Mouse (Mus musculus) forebrain, embryonic 14.5 days (tissue): ENCODE results near the gene Rab3b. TPM values are rescaled to one million over a fixed set of nuclear protein-coding genes. Genes with fewer than 3 reads are reported as not detected.

Experiments
- ATAC-seq: fragments of 200-750 bp; cut with Nextera tagmentation; 2 replicates; pipeline ENCODE4 v1.8.0; 2017; ENCODE audit warnings: mild to moderate bottlenecking, moderate library complexity
- DNase-seq: peaks from one replicate; pipeline ENCODE4 v3.0.0-alpha.2; 2015; ENCODE audit warnings: low spot score
- H3K27ac ChIP-seq: fragments of 300-500 bp; sonication (generic); 2 replicates; pipeline ENCODE4 v1.5.1; 2014; ENCODE audit warnings: low read depth, mild to moderate bottlenecking, control low read depth, low read length, moderate library complexity
- H3K27me3 ChIP-seq: fragments of 300-500 bp; sonication (generic); replicated peaks from 2 replicates; pipeline ENCODE4 v1.6.1; 2014; ENCODE audit warnings: low read length, control low read depth, mixed read lengths; ENCODE audit not compliant: control insufficient read depth, insufficient read depth
- H3K36me3 ChIP-seq: fragments of 300-500 bp; sonication (generic); 2 replicates; pipeline ENCODE4 v1.6.1; 2014; ENCODE audit warnings: low read length, control low read depth; ENCODE audit not compliant: control insufficient read depth, insufficient read depth
- H3K4me1 ChIP-seq: fragments of 300-500 bp; sonication (generic); 2 replicates; pipeline ENCODE4 v1.6.1; 2014; ENCODE audit warnings: antibody characterized with exemption, low read length, control low read depth; ENCODE audit not compliant: control insufficient read depth, insufficient read depth
- H3K4me2 ChIP-seq: fragments of 300-500 bp; sonication (generic); 2 replicates; pipeline ENCODE4 v1.6.1; 2014; ENCODE audit warnings: mild to moderate bottlenecking, control low read depth, low read length
- H3K4me3 ChIP-seq: fragments of 300-500 bp; sonication (generic); 2 replicates; pipeline ENCODE4 v1.5.1; 2014; ENCODE audit warnings: low read depth, low read length, control low read depth
- H3K9ac ChIP-seq: fragments of 300-500 bp; sonication (generic); 2 replicates; pipeline ENCODE4 v1.6.1; 2014; ENCODE audit warnings: mild to moderate bottlenecking, low read length, control low read depth, moderate library complexity
- H3K9me3 ChIP-seq: fragments of 300-500 bp; sonication (generic); replicated peaks from 2 replicates; pipeline ENCODE4 v1.6.1; 2016; ENCODE audit warnings: low read length, control low read depth, mixed read lengths; ENCODE audit not compliant: control insufficient read depth
- WGBS: fragments of 180-500 bp; shearing (Covaris S2); extraction: QIAGEN DNeasy Blood & Tissue Kit; methylation state at CpG from one replicate; pipeline ENCODE4 v1.1.7; 2014; 5-methylcytosine and 5-hydroxymethylcytosine counted together
- polyA plus RNA-seq: library from polyadenylated mRNA; unstranded; fragments of >200 nt; fragmentation: Nextera tagmentation; extraction: Ambion mirVana; gene quantifications from 2 replicates; pipeline ENCODE4 v1.2.1, GENCODE M21; 2014

The Rab3b gene
- polyA plus RNA-seq, 1 experiment from 2014 or later = 79.7 TPM

DNA sequence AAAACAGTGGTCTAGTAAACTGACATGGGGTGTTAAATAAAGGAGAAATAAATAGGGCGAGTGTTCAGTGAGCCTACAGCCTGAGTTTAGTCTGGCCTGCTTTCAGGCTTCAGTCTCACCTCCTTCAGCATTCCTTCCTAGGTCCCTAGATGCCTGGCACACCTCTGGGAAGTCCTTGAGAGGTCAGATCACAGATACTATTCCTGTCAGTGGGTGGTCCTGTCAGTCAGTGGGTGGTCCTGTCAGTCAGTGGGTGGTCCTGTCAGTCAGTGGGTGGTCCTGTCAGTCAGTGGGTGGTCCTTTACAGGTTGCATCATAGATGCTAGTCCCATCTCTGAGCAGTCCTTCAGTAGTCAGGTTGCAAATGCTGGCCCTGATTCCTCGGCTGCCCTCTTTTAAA, 110.6 kb downstream of the Rab3b start:
- no peaks in the 10 kb centered on the region for H3K4me1 ChIP-seq
- no peak overlapping the region for H3K4me2 ChIP-seq
- H3K9me3 ChIP-seq = no peaks in the 10 kb centered on the region
- no peak for DNase-seq
- ATAC-seq = no peak
- no peaks in the 10 kb centered on the region for H3K36me3 ChIP-seq
- H3K27me3 ChIP-seq = 0 out of 2 replicates have a peak, but pooled peaks cover 2% of the 10 kb centered on the region
- 78% methylated on average over 2 of the region's 2 CpGs for WGBS
- no peak overlapping the region for H3K9ac ChIP-seq
- H3K4me3 ChIP-seq = no peak overlapping the region
- H3K27ac ChIP-seq = no peak overlapping the region

GRCm38 (mm10) chr4:108990032-108990431, 111.2 kb downstream of the Rab3b start:
- H3K4me2 ChIP-seq = no peak overlapping the region
- no peak for DNase-seq
- H3K9ac ChIP-seq = no peak overlapping the region
- no peaks in the 10 kb centered on the region for H3K36me3 ChIP-seq
- H3K4me3 ChIP-seq = no peak overlapping the region
- H3K27me3 ChIP-seq = 0 out of 2 replicates have a peak, but pooled peaks cover 2% of the 10 kb centered on the region
- H3K4me1 ChIP-seq = no peaks in the 10 kb centered on the region
- H3K9me3 ChIP-seq = no peaks in the 10 kb centered on the region
- no peak for ATAC-seq
- H3K27ac ChIP-seq = no peak overlapping the region

DNA sequence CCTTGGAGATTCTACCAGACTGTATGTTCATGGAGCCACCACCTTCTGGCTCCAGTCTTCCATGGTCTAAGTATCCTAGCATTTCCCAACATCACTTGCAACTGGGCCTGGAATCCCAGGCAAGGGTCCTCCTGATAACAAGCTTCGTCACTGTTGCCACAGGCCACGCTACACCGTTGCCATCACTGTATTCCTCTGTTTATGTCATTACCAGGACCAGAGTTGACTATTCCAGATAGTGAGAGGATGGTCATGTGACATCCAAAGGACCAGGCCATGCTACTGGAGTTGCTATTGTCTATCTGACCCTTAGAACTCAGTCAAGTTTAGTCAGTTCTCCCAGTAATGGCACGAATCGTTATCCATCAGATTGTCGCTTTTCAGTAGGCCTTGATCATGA, 111.7 kb downstream of the Rab3b start:
- Histone ChIP-seq H3K4me2 (no peak overlapping the region), H3K9me3 (no peaks in the 10 kb centered on the region), H3K27me3 (0 out of 2 replicates have a peak, but pooled peaks cover 2% of the 10 kb centered on the region), H3K4me1 (no peaks in the 10 kb centered on the region), H3K27ac (no peak overlapping the region), H3K9ac (no peak overlapping the region), H3K4me3 (no peak overlapping the region), H3K36me3 (no peaks in the 10 kb centered on the region)
- WGBS = 92% methylated on average over 6 of the region's 6 CpGs
- DNase-seq (no peak), ATAC-seq (no peak)

DNA sequence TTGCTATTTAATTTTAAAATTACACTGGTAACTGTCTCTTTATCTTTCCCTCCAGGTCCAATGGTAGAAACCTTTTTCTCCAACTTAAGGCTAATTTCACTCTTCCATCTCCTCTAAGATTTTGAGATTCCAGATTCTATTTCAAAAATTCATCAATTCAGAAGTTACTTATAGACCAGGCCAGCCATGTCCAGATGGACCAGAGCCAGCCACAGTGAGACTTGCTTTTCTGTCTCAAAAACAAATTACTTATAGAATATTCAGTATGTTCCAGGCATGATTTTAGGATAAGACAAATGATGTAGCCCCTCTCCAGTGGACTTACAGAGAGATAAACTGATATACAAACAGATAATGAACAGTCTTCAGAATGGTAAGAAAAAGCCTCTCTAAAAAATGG, 112.9 kb downstream of the Rab3b start:
- Histone ChIP-seq H3K27me3 (0 out of 2 replicates have a peak, but pooled peaks cover 2% of the 10 kb centered on the region), H3K4me1 (no peaks in the 10 kb centered on the region), H3K27ac (no peak overlapping the region), H3K36me3 (no peaks in the 10 kb centered on the region), H3K9ac (no peak overlapping the region), H3K4me2 (no peak overlapping the region), H3K9me3 (no peaks in the 10 kb centered on the region), H3K4me3 (no peak overlapping the region)
- ATAC-seq (no peak), DNase-seq (no peak)

Other genes starting within 250 kb of the Rab3b start
- gene 3110021N24Rik, start 159.4 kb upstream of the Rab3b start, polyA plus RNA-seq = 1.2 and 1.3 TPM in 2 replicates
- 4.9 and 6.8 TPM in 2 replicates for gene Zfyve9, start 98.3 kb upstream of the Rab3b start, polyA plus RNA-seq
- 257 and 287 TPM in 2 replicates for gene Btf3l4, start 45.4 kb upstream of the Rab3b start, polyA plus RNA-seq
- gene Txndc12, start 44.5 kb upstream of the Rab3b start, polyA plus RNA-seq = 92.3 and 94.3 TPM in 2 replicates
- 32.6 and 35.4 TPM in 2 replicates for gene Kti12, start 31.3 kb upstream of the Rab3b start, polyA plus RNA-seq
- gene A730015C16Rik, start 30.4 kb upstream of the Rab3b start, polyA plus RNA-seq = 0.86 and 2.3 TPM in 2 replicates
- gene Nrd1, start 121.6 kb downstream of the Rab3b start, polyA plus RNA-seq = 45.6 and 49.8 TPM in 2 replicates